Mouse (Mus musculus) adrenal gland, adult (tissue): ENCODE measurements around the gene Tnnt1.
"Not testable (repeated sequence)": the region's sequence is repeated elsewhere in the genome, so short reads cannot be mapped to it uniquely, and the experiment has no call there.

ENCODE experiments used
- DNase-seq, 2 experiments: peaks; one replicate each; pipeline ENCODE4 v3.0.0; 2022 to 2023; ENCODE audit warnings: low spot score in 1 of 2; ENCODE audit not compliant: inconsistent age in 2 of 2

Gene Tnnt1

GRCm38 (mm10) chr7:4516332-4517050 lies at the start of gene Tnnt1:
Gene Tnnt1, minus strand, starts transcription at chr7:4516382.
- no peak for DNase-seq

- no peak for DNase-seq
These were observed 46.5 kb upstream of the Tnnt1 start for GRCm38 (mm10) chr7:4562660-4563059.

DNA sequence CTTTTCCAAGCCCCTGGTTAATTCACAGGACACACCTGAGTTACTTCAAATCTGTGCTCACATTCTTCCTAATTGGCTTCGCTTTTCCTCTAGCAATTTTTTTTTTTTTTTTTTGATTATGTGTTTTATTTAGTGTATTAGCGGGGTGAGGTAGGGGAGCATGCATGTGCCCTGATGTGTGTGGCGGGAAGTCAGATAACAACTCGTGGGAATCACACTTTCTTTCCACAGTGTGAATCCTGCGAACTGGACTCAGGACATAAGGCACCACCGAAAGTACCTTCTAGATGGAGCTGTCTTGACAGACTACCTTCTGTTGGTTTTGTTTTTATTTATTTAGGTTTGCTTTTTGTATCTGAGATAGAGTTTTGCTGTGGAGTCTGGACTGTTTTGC lies 41.0 kb upstream of the Tnnt1 start:
- DNase-seq: no peak

- DNase-seq: peak; percentile 66 to 90
These were observed 40.3 kb upstream of the Tnnt1 start for GRCm38 (mm10) chr7:4556256-4557166.

- no peak for DNase-seq
These were observed 31.0 kb upstream of the Tnnt1 start, which contains the start of gene Syt5 for GRCm38 (mm10) chr7:4547221-4547641. Gene Syt5, minus strand, starts transcription at chr7:4547541.

DNA sequence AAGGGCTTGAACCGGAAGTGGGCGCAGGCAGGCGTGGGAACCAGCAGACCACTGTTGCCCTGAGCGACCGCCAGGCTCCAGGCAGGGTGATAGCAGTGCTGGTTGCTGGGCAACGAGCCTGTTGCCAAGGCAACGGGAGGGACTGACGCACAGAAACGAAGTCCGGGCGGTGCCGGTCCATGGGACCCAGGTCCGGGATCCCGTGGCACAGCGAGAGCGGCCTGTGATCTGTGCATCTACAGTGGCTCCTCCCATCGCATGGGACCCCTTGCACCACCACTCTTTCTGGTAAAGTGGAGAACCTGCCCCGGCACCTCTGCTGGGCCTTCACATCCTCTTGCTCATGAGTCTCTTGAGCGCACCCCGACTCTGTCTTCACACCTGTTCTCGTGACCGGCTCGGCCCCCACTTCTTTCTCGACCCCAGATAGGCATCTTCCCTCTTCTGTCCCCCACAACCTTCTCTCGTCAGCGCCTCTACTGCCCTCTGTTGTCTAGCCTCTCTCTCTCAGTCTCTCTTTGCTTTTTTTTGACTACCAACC lies 30.5 kb upstream of the Tnnt1 start:
- DNase-seq: peak; percentile 76 to 82

GRCm38 (mm10) chr7:4546050-4546449 lies 29.9 kb upstream of the Tnnt1 start:
- DNase-seq: no peak

- no peak for DNase-seq
These were observed 25.8 kb upstream of the Tnnt1 start for GRCm38 (mm10) chr7:4542013-4542412.

GRCm38 (mm10) chr7:4541344-4541743 lies 25.2 kb upstream of the Tnnt1 start:
- DNase-seq: no peak

- DNase-seq: no peak
These were observed 22.8 kb upstream of the Tnnt1 start for GRCm38 (mm10) chr7:4539019-4539418.

DNA sequence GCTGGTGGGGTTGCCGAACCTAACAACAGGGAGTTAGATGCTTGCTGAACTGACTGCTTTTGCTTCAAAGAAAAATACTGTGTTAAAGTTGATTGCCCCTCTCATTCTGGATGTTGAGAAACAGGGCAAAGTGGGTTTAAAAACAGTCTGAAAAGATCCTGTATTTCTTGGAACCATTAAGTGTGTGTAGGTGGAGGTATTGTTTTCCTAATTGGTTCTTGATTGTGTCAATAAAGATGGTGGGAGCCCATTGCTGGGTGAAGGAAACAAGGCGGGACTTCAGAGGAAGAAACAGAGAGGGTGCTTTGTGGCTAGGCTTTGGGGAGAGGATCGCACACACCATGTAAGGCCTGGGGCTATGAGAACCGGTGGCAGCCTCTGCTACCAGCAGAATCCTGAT lies 21.0 kb upstream of the Tnnt1 start:
- no peak for DNase-seq

DNA sequence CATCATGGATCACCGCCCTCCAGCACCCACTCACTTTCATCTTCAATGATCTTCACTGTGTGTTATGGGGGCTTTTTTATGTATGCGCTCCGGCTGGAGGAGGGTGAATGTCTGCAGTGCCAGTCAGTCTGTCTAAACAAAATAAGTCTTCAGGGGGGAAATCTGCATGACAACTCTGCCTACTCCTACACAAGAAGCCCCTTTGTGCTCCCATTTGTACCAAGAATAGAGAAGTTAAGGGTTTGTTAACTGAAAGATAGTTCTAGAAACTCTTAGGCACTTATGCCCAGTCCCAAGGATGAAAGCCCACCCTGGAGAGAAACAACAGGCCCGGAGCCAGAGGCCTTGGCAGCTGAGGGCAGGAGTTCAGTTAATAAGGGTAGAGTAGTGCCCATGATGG lies 20.2 kb upstream of the Tnnt1 start:
- DNase-seq: no peak

DNA sequence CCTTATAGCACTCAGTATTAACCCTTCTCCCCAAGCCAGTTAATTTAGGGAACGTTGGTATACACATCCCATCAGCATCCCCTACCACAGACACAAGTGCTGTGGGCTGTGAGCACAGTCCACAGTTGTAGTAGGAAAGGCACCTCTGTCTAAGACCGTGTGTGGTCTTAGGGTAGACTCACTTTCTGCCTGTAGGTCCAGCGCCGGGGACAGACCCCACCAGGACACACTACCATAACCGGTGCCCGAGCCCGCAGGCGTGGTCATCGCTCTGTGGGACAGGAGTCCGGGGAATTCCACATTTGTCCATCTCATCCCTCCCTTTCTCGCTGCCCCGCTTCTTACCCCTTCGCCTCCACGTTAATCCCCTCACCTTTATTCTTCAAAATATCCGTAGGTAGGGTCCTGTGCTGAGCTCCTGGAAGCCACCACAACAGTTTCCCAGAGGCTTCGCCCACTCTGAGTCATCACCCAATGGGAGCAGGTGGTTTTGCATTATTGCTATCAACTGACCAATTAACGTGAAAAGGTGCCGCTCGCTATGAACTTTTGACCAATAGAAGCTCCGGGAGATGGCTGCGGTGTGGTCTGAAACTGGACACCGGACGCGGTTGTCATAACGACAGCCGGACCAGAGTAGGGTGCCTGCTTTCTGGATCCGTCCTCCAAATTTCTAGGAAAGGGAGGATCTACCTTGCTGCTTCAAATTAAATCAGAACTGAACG lies 16.0 kb upstream of the Tnnt1 start, which contains the start of gene Dnaaf3:
TSS of gene Dnaaf3 (minus strand) at position 449 of the 725 bp plus-strand sequence.
- peak; percentile 82 to 89 for DNase-seq

- not testable (repeated sequence) for DNase-seq
These were observed 14.0 kb upstream of the Tnnt1 start for GRCm38 (mm10) chr7:4530166-4530565.

GRCm38 (mm10) chr7:4527302-4527689 lies 11.1 kb upstream of the Tnnt1 start:
- no peak for DNase-seq

GRCm38 (mm10) chr7:4526341-4527301 lies 10.4 kb upstream of the Tnnt1 start:
- peak; percentile 57 to 79 for DNase-seq

- peak in 1 of 2 experiments; percentile 64 for DNase-seq
These were observed 8.2 kb upstream of the Tnnt1 start, which contains the start of gene Tnni3 for GRCm38 (mm10) chr7:4524212-4524922. Gene Tnni3, minus strand, starts transcription at chr7:4524229.

GRCm38 (mm10) chr7:4523205-4524130 lies 7.3 kb upstream of the Tnnt1 start:
- no peak for DNase-seq
